Mouse (Mus musculus): Measurements from ENCODE around the gene Fbxw4. TPM values are rescaled to one million over a fixed set of nuclear protein-coding genes. Genes with fewer than 3 reads are reported as not detected.

Gene Fbxw4
- 32.5 and 32.9 TPM in 2 replicates for polyA plus RNA-seq (2012; rRNA removed)

DNA sequence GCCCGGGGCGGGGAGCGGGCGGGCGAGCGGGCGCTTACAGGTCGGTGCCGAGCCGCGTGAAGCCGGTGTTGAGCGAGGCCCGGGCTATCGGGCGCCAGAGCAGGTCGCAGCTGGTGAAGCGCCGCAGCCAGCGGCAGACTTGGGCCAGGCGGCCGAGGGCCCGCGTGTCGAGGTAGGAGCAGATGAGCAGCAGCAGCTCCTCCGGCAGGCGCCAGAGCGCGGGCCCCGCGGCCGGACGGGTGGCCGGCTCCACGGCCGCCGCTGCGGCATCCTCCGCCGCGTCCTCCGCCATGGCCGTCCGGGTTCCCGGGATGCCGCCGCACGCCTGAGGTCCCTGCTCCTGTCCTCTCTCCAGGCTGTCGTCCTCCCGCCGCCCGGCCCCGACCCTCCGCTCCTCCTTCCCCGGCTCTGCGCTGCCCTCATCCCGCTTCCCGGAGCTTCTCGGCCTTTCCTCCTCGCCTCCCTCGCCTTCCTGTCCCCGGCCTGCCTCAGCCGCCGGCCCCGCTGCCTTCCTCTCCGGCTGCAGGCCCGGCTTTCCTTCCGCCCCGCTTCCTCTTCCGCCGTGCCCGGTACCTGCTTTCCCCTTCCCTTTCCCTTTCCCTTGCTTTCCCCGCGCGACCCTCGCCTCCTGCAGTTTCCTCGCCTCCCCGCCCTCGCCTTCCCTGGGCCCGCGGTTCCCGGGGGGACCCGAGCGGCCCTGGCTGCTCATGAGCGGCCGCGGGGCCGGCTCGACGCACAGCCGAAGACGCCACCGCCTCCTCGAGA, at the start of gene Fbxw4:
Fbxw4 (minus strand) TSS at position 575 of the 765 bp plus-strand sequence.
- peak; percentile 21 for DNase-seq (ENCODE audit: low read depth, low spot score)
- under 1% methylated on average over 92 of the region's 94 CpGs for WGBS

DNA sequence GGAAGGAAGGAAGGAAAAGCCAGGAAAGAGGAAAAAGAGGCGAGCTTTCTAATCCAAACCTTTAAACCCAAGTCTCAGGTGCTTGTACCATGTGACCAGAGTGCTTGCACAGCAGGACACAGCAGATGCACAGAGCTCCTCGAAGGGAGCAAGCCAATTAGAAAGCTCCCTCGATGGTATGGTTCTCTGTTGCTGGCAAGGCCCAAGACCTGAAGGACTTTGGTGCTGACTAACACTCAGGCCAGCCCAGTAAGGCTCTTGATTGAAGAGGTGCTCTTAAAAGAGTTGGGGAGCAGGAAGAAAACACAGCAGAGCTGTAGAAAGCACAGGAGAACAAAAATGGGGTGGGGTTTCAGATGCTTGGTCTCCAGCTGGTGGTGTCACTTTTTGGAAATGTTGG, 48.6 kb upstream of the Fbxw4 start:
- 48% methylated on average over 3 of the region's 3 CpGs for WGBS
- DNase-seq (ENCODE audit: low read depth, low spot score), result no peak

GRCm38 (mm10) chr19:45696281-45696600, 36.1 kb upstream of the Fbxw4 start:
- 28% methylated on average over 6 of the region's 6 CpGs for WGBS
- no peak for DNase-seq (ENCODE audit: low read depth, low spot score)

DNA sequence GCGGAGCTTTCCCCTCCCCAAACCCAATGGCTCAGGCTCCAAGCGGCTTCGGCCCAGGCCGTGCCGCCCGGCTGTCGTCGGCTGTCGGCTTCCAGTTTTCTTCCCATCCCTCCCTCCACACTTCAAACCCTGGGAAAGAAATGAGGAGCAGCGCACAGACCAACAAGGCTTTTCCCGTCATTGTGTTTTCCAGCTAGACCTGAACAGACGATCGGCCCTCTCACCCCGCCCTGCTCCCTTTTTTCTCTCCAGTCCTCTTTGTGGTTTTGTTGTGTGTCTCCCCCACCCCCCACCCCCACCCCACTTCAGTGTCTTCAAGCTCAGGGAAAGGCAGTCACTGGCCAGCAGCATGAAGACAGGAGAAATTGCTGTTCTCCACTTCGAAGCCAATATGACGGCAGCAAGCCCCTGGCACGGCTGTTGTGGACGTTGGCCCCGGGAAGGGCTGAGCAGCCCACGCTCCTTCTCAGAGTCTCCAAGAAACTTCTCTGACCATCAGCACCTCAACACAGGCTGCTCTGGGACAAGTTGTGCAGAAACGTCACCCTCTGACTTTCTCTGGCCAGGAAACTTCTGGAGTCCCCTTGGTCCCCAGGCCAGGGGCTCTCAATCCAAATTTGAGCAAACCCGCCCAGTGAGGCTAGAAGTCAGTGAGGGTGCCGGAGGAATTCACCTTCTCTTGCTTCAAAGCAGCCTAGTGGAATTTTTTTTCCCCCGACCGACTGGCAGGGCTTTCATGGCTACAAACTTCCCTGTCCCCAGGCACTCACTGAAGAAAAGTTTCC, 35.6 kb upstream of the Fbxw4 start:
- 31% methylated on average over 25 of the region's 25 CpGs for WGBS
- DNase-seq (ENCODE audit: low read depth, low spot score), result no peak

GRCm38 (mm10) chr19:45694056-45694455, 33.9 kb upstream of the Fbxw4 start:
- no peak for DNase-seq (ENCODE audit: low read depth, low spot score)

GRCm38 (mm10) chr19:45692211-45692610, 32.1 kb upstream of the Fbxw4 start:
- 85% methylated on average over 8 of the region's 8 CpGs for whole genome bisulfite sequencing
- DNase-seq (ENCODE audit: low read depth, low spot score), result no peak

More at GRCm38 (mm10) chr19:45694056-45694455, 33.9 kb upstream of the Fbxw4 start:
- 30% methylated on average over 3 of the region's 3 CpGs for WGBS

GRCm38 (mm10) chr19:45691001-45691535, 31.0 kb upstream of the Fbxw4 start:
- 49% methylated on average over 8 of the region's 8 CpGs for WGBS
- DNase-seq (ENCODE audit: low read depth, low spot score), result no peak

- 65% methylated on average over 4 of the region's 4 CpGs for WGBS
- DNase-seq (ENCODE audit: low read depth, low spot score), result no peak
Observed at GRCm38 (mm10) chr19:45687001-45687400, 26.9 kb upstream of the Fbxw4 start.

GRCm38 (mm10) chr19:45683676-45684075, 23.6 kb upstream of the Fbxw4 start:
- no peak for DNase-seq (ENCODE audit: low read depth, low spot score)
- WGBS, result 44% methylated on average over 10 of the region's 10 CpGs

DNA sequence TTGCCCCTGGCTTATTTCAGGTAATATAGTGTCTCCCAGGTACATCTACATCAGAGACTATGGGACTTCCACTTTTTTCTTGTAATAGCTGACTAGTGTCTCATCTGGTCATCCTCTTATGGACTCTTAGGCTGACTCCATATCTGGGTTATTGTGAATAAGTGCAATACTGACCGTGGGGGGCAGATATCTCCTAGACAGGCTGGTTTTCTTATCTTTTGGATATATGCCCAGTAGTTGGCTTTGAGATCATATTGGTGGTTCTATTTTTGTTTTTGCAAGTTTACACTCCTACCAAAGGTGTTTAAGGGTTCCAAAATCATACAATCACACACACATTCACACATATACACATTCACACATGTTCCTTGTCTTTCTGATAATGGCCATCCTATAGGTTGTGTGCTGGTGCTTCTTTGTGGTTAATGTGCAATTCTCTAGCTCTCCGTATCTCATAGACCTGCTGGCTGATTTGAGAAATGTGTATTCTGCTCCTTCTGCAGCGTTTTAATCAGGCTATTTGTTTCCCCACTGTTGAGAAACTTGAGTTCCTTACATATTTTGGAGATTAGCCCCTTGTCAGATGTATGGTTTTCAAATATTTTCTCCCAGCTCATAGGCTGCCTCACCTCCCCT, 20.5 kb upstream of the Fbxw4 start:
- 35% methylated on average over 3 of the region's 3 CpGs for WGBS

DNA sequence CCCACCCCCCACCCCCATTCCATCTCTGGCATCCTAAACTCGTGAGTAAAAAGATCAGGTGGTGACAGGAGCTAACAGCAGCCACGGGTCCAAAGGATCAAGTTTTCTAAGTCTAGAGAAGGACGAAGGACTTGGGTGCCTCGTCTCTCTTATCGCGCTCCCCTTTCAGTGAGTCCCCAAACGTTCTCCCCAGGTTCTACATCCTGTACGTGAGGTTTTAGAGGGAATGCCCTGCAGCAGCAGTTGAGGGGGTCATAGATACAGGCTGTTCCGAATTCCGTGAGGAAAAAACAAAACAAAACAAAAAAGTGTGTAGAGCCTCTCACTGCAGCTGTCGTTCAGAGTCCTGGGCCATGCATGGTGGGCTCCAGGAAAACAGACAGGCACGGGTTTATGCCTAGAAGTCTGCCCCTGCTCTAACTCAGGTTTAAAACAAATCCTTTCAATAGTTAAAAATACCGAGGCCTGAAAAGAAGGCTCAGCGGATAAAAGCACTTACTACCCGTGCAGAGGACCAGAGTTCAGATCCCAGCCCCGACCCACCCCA, 16.7 kb upstream of the Fbxw4 start:
- DNase-seq (ENCODE audit: low read depth, low spot score), result no peak
- WGBS, result 19% methylated on average over 16 of the region's 16 CpGs

More for the DNA sequence above, 20.5 kb upstream of the Fbxw4 start:
- no peak for DNase-seq (ENCODE audit: low read depth, low spot score)

GRCm38 (mm10) chr19:45675720-45676581, 15.8 kb upstream of the Fbxw4 start:
- 4% methylated on average over 38 of the region's 38 CpGs for WGBS
- no peak for DNase-seq (ENCODE audit: low read depth, low spot score)

DNA sequence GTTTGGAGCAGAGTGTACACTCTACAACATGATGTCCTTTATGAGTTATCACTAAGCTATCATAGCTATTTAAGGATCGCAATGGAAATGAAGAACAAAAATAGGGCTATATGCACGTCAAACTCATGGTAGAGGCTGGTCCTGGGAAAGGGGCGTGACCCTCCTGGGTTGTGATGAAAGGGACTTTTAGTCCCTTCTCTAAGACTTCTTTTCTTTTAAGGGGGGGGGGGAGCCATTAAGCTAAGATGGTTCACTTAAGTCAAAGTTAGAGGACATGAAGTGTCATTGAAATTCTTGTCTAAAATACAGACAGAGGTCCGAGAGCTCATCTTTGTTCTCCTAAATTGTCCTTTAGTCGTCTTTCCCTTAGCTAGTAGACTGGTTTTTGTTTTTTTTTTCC, 15.1 kb upstream of the Fbxw4 start:
- no peak for DNase-seq (ENCODE audit: low read depth, low spot score)
- 41% methylated on average over 5 of the region's 5 CpGs for WGBS

DNA sequence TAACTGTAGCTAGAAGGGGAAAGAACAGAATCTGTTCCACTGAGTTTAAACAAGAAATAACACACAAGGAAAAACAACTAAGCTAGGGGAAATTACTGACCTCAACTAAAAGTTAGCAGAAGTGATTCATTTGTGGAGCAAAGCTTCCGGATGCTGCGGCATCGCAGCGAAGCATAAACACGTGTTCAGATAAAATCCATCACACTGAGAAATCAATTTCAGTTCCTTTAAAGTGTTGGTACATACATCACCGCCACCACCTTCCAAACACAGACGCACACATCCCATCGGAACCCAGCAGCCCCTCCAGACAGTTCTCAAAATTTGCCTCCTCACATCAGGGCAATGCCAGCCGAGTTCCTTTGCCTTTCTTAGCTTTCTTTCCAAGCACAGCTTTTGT, 12.9 kb upstream of the Fbxw4 start:
- DNase-seq (ENCODE audit: low read depth, low spot score), result no peak
- 84% methylated on average over 9 of the region's 9 CpGs for WGBS

GRCm38 (mm10) chr19:45668986-45669385, 8.9 kb upstream of the Fbxw4 start:
- 86% methylated on average over 4 of the region's 4 CpGs for WGBS
- no peak for DNase-seq (ENCODE audit: low read depth, low spot score)

DNA sequence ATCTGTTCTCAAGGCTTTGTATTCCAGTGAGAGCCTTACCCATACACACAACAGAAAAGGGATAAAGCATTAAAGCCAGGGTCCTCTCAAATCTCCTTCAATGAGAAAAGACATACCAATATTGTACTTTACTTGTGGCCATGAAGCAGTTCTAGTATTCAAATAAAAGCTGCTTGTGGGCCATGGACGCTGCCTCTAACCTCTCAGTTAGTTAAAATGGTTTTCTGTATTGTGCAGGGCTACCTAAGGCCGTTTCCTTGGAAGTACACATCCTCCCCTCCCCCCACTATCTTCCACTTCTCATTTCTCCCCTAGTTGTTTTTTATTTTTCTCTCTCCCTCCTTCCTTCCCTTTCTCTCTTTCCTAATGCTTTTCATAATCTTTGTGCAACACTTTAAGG, 3.7 kb upstream of the Fbxw4 start:
- WGBS, result 65% methylated on average over 2 of the region's 2 CpGs
- DNase-seq (ENCODE audit: low read depth, low spot score), result no peak

- 10% methylated on average over 18 of the region's 18 CpGs for WGBS
Observed at GRCm38 (mm10) chr19:45660503-45660790, 335 bp upstream of the Fbxw4 start.

GRCm38 (mm10) chr19:45659301-45659737, 793 bp downstream of the Fbxw4 start:
- DNase-seq (ENCODE audit: low read depth, low spot score), result peak; percentile 4

More at GRCm38 (mm10) chr19:45660503-45660790, 335 bp upstream of the Fbxw4 start:
- DNase-seq (ENCODE audit: low read depth, low spot score), result no peak

GRCm38 (mm10) chr19:45658556-45659268, 1.4 kb downstream of the Fbxw4 start:
- DNase-seq (ENCODE audit: low read depth, low spot score), result no peak
- 67% methylated on average over 10 of the region's 10 CpGs for WGBS

More at GRCm38 (mm10) chr19:45659301-45659737, 793 bp downstream of the Fbxw4 start:
- under 1% methylated on average over 18 of the region's 18 CpGs for WGBS

Measured in large intestine, adult 2 months (tissue).